Mouse (Mus musculus) MEL (cell line): ENCODE measurements around the gene Baiap2. TPM values are rescaled to one million over a fixed set of nuclear protein-coding genes. Genes with fewer than 3 reads are reported as not detected.

Experiments
- DNase-seq: peaks from one replicate; pipeline ENCODE4 v3.0.0; 2011; ENCODE audit warnings: low read depth, low spot score
- H3K27ac ChIP-seq: 2 replicates; pipeline ENCODE4 v1.5.1; 2012; ENCODE audit warnings: low read depth, mild to moderate bottlenecking, control low read depth, low read length, moderate library complexity; ENCODE audit not compliant: control insufficient read depth
- H3K27me3 ChIP-seq, 2 experiments: fragments of 150-350 bp in 1 of 2; sonication (generic) in 1 of 2; 2 replicates each; pipeline ENCODE4 v1.6.1; 2012; ENCODE audit warnings: low read length in 2 of 2, mild to moderate bottlenecking in 2 of 2, improper control_type of control experiment in 1 of 2, moderate library complexity in 1 of 2; ENCODE audit not compliant: insufficient read depth in 2 of 2, control insufficient read depth in 1 of 2
- H3K36me3 ChIP-seq, 2 experiments: 2 replicates each; pipeline ENCODE4 v1.6.1; 2012 to 2014; ENCODE audit warnings: low read length in 2 of 2, improper control_type of control experiment in 1 of 2, inconsistent platforms in 1 of 2, mild to moderate bottlenecking in 1 of 2; ENCODE audit not compliant: insufficient read depth in 2 of 2, control insufficient read depth in 1 of 2
- H3K4me1 ChIP-seq, 2 experiments: fragments of 150-350 bp in 1 of 2; sonication (generic) in 1 of 2; 2 replicates each; pipeline ENCODE4 v1.6.1; 2012; ENCODE audit warnings: low read length in 2 of 2, improper control_type of control experiment in 1 of 2, mild to moderate bottlenecking in 1 of 2; ENCODE audit not compliant: insufficient read depth in 2 of 2, control insufficient read depth in 1 of 2
- H3K4me3 ChIP-seq, 2 experiments: fragments of 150-350 bp in 1 of 2; sonication (generic) in 1 of 2; 2 replicates each; pipeline ENCODE4 v1.5.1; 2012; ENCODE audit warnings: low read depth in 2 of 2, low read length in 2 of 2, mild to moderate bottlenecking in 2 of 2, moderate library complexity in 2 of 2, control low read depth in 1 of 2, improper control_type of control experiment in 1 of 2; ENCODE audit not compliant: control insufficient read depth in 1 of 2, insufficient read depth in 1 of 2
- H3K79me2 ChIP-seq: 2 replicates; pipeline ENCODE4 v1.6.1; 2012; ENCODE audit warnings: mild to moderate bottlenecking, low read length, moderate library complexity; ENCODE audit not compliant: control insufficient read depth, poor library complexity, insufficient read depth
- H3K9ac ChIP-seq: 2 replicates; pipeline ENCODE4 v1.6.1; 2012; ENCODE audit warnings: low read depth, mild to moderate bottlenecking, control low read depth, low read length, moderate library complexity; ENCODE audit not compliant: control insufficient read depth, poor library complexity, severe bottlenecking
- H3K9me3 ChIP-seq: fragments of 150-350 bp; sonication (generic); replicated peaks from 2 replicates; pipeline ENCODE4 v1.6.1; 2012; ENCODE audit warnings: mild to moderate bottlenecking, low read length, improper control_type of control experiment, moderate library complexity; ENCODE audit not compliant: insufficient read depth
- ETS1 ChIP-seq: IDR thresholded peaks from 2 replicates; pipeline ENCODE4 v1.6.1; 2012; ENCODE audit warnings: low read depth, mild to moderate bottlenecking, inconsistent platforms, low read length, improper control_type of control experiment, moderate library complexity
- GABPA ChIP-seq: IDR thresholded peaks from 2 replicates; pipeline ENCODE4 v1.6.1; 2012; ENCODE audit warnings: low read depth, mild to moderate bottlenecking, inconsistent platforms, low read length, improper control_type of control experiment, moderate library complexity
- GATA1 ChIP-seq: IDR thresholded peaks from 2 replicates; pipeline ENCODE4 v1.6.1; 2011; ENCODE audit warnings: low read depth, low read length, improper control_type of control experiment
- HCFC1 ChIP-seq: IDR thresholded peaks from 2 replicates; pipeline ENCODE4 v1.6.1; 2012; ENCODE audit warnings: low read depth, mild to moderate bottlenecking, inconsistent platforms, low read length, improper control_type of control experiment, moderate library complexity
- JUND ChIP-seq: IDR thresholded peaks from 2 replicates; pipeline ENCODE4 v1.6.1; 2011; ENCODE audit warnings: low read depth, mild to moderate bottlenecking, improper control_type of control experiment, low read length
- KAT2A ChIP-seq: conservative IDR thresholded peaks from 2 replicates; pipeline ENCODE4 v1.6.1; 2012; ENCODE audit warnings: low read depth, low read length, improper control_type of control experiment, inconsistent platforms
- MAX ChIP-seq: IDR thresholded peaks from 2 replicates; pipeline ENCODE4 v1.6.1; 2011; ENCODE audit warnings: low read length, improper control_type of control experiment
- MEF2A ChIP-seq: IDR thresholded peaks from 2 replicates; pipeline ENCODE4 v1.6.1; 2014; ENCODE audit warnings: low read depth, mild to moderate bottlenecking, inconsistent platforms, low read length, improper control_type of control experiment; ENCODE audit not compliant: poor library complexity, insufficient replicate concordance, severe bottlenecking; ENCODE audit errors: extremely low read depth
- MYB ChIP-seq: IDR thresholded peaks from 2 replicates; pipeline ENCODE4 v1.6.1; 2011; ENCODE audit warnings: mild to moderate bottlenecking, low read depth, low read length, improper control_type of control experiment
- NELFE ChIP-seq: IDR thresholded peaks from 2 replicates; pipeline ENCODE4 v1.6.1; 2011; ENCODE audit warnings: low read depth, low read length, improper control_type of control experiment
- POLR2AphosphoS2 ChIP-seq: IDR thresholded peaks from 2 replicates; pipeline ENCODE4 v1.6.1; 2011; ENCODE audit warnings: low read length, improper control_type of control experiment
- POLR2AphosphoS5 ChIP-seq: IDR thresholded peaks from 2 replicates; pipeline ENCODE4 v1.6.1; 2012; ENCODE audit warnings: low read depth, borderline replicate concordance, mild to moderate bottlenecking, inconsistent platforms, low read length, moderate library complexity, mixed read lengths
- SIN3A ChIP-seq: IDR thresholded peaks from 2 replicates; pipeline ENCODE4 v1.6.1; 2012; ENCODE audit warnings: low read length, improper control_type of control experiment, inconsistent platforms
- TAL1 ChIP-seq: IDR thresholded peaks from 2 replicates; pipeline ENCODE4 v1.6.1; 2012; ENCODE audit warnings: mild to moderate bottlenecking, inconsistent platforms, low read length, moderate library complexity, mixed read lengths
- TCF12 ChIP-seq: IDR thresholded peaks from 2 replicates; pipeline ENCODE4 v1.6.1; 2014; ENCODE audit warnings: low read depth, mild to moderate bottlenecking, inconsistent platforms, low read length, improper control_type of control experiment, moderate library complexity
- USF1 ChIP-seq: IDR thresholded peaks from 2 replicates; pipeline ENCODE4 v1.6.1; 2014; ENCODE audit warnings: low read depth, mild to moderate bottlenecking, inconsistent platforms, low read length, improper control_type of control experiment, moderate library complexity
- ZKSCAN1 ChIP-seq: IDR thresholded peaks from 2 replicates; pipeline ENCODE4 v1.6.1; 2012; ENCODE audit warnings: low read depth, mild to moderate bottlenecking, inconsistent platforms, low read length, improper control_type of control experiment, moderate library complexity
- ZMIZ1 ChIP-seq: IDR thresholded peaks from 2 replicates; pipeline ENCODE4 v1.6.1; 2012; ENCODE audit warnings: low read depth, mild to moderate bottlenecking, inconsistent platforms, low read length, improper control_type of control experiment, moderate library complexity
- ZNF384 ChIP-seq: IDR thresholded peaks from 2 replicates; pipeline ENCODE4 v1.6.1; 2012; ENCODE audit warnings: low read depth, mild to moderate bottlenecking, inconsistent platforms, low read length, improper control_type of control experiment
- polyA plus RNA-seq, 2 experiments: library from polyadenylated mRNA; stranded (reverse) in 1 of 2; unstranded in 1 of 2; fragments of >175 nt in 1 of 2; fragments of >200 nt in 1 of 2; gene quantifications; 2 replicates each; pipeline versions ENCODE4 v1.2.1 to v1.2.4; 2012; ENCODE audit warnings: low replicate concordance in 2 of 2, low read depth in 1 of 2; ENCODE audit not compliant: insufficient read length in 2 of 2, insufficient read depth in 1 of 2, missing spikeins in 1 of 2
- total RNA-seq: library from RNA; depleted of rRNA; stranded (reverse); fragments of 300-350 nt; gene quantifications from 2 replicates; pipeline ENCODE4 v1.2.3, GENCODE M21; 2012

Baiap2 gene
- total and polyA plus RNA-seq, 3 experiments: 27.5 to 31.3 TPM; not detected in 1

DNA sequence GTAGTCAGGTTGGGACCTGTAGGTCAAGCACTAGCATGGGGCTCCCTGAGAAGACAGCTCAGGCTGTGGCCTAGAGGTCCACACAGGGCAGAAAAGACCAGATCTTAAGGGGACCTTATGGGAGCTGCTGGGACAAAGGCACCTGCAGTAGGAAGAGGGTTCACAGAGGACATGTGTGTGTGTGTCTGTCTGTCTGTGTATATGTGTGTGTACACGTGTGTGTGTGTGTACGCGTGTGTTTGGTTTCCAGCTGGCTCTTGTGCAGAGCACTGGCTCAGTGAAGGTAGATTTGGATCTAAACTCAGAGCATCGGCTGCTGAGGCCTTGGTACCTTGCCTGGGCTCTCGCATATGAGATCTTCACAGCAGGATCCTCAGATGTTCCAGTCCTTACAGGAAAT, 21.9 kb upstream of the Baiap2 start:
- no peak overlapping the region for H3K4me3 ChIP-seq
- H3K79me2 ChIP-seq: no peaks in the 10 kb centered on the region
- H3K9me3 ChIP-seq: no peaks in the 10 kb centered on the region
- DNase-seq: no peak
- H3K9ac ChIP-seq: no peak overlapping the region
- no peaks in the 10 kb centered on the region for H3K4me1 ChIP-seq
- H3K36me3 ChIP-seq: no peaks in the 10 kb centered on the region
- TF ChIP-seq MAX: no peak
- TF ChIP-seq GATA1: no peak
- TF ChIP-seq ZKSCAN1: no peak
- TF ChIP-seq POLR2AphosphoS5: no peak
- TF ChIP-seq ETS1: no peak
- no peak for TF ChIP-seq ZMIZ1
- TF ChIP-seq KAT2A: no peak
- no peak for TF ChIP-seq ZNF384
- no peak for TF ChIP-seq HCFC1
- TF ChIP-seq JUND: no peak
- TF ChIP-seq MEF2A: no peak
- TF ChIP-seq MYB: no peak
- H3K27me3 ChIP-seq: no peaks in the 10 kb centered on the region
- no peak overlapping the region for H3K27ac ChIP-seq

DNA sequence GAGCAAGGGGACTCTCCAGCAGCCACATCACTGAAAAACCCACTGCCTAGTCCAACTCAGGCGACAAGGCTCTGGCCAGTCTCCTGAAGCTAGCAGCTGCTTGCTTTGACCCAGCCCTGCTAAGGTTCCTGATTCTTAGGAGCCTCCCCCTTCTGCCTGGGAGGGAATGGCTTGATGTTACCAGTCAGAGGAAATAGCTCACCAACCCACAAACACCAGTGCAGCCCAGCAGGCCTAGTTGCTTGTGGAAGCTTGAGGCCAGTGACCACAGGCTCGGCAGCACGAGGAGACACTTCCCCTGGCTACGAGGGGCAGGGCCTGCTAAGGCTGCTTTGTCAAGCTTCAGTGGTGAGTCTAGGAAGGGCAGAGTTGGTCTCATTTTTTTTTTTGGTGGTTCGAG, 17.4 kb upstream of the Baiap2 start:
- Histone ChIP-seq H3K36me3 (0 out of 4 replicates have a peak, but pooled peaks cover 0 to 3% of the 10 kb centered on the region in 2 experiments), H3K79me2 (no peaks in the 10 kb centered on the region; the same call in 1 of the 2 replicates), H3K4me3 (no peak overlapping the region), H3K27ac (no peak overlapping the region), H3K9me3 (no peaks in the 10 kb centered on the region)
- no peak for TF ChIP-seq USF1
- TF ChIP-seq ZKSCAN1: no peak
- no peak for TF ChIP-seq TAL1
- no peak for TF ChIP-seq POLR2AphosphoS2
- TF ChIP-seq ZMIZ1: no peak
- TF ChIP-seq TCF12: no peak
- TF ChIP-seq NELFE: no peak
- TF ChIP-seq ETS1: no peak
- TF ChIP-seq GABPA: no peak
- TF ChIP-seq SIN3A: no peak
- TF ChIP-seq, all 39 proteins: peak for 0
- Histone ChIP-seq H3K4me1 (peaks cover 0 to 10% of the 10 kb centered on the region in 2 experiments; a peak in 1 of 4 replicates), H3K9ac (no peak overlapping the region), H3K27me3 (no peaks in the 10 kb centered on the region)
- no peak for DNase-seq
